Mouse (Mus musculus) right cerebral cortex, postnatal 25 days (tissue): ENCODE data around the gene 2210011C24Rik.
A peak's percentile ranks its signal among the peaks of the same experiment; 100 is the strongest.
"Not testable (repeated sequence)": the region's sequence is repeated elsewhere in the genome, so short reads cannot be mapped to it uniquely, and the experiment has no call there.

ENCODE experiments used
- DNase-seq: peaks from one replicate; pipeline ENCODE4 v3.0.0; 2022

The 2210011C24Rik gene

GRCm38 (mm10) chr8:84015833-84016232, 3.9 kb upstream of the 2210011C24Rik start:
- no peak for DNase-seq

GRCm38 (mm10) chr8:84012499-84013165, 661 bp upstream of the 2210011C24Rik start:
- no peak for DNase-seq

GRCm38 (mm10) chr8:84010625-84011611, 1.1 kb downstream of the 2210011C24Rik start:
- DNase-seq = peak; percentile 77

- peak; percentile 84 for DNase-seq
Observed at GRCm38 (mm10) chr8:84009876-84010275, 2.1 kb downstream of the 2210011C24Rik start.

GRCm38 (mm10) chr8:84008362-84008761, 3.6 kb downstream of the 2210011C24Rik start:
- DNase-seq = no peak

- not testable (repeated sequence) for DNase-seq
Observed at GRCm38 (mm10) chr8:84005502-84005901, 6.5 kb downstream of the 2210011C24Rik start.

- peak; percentile 91 for DNase-seq
Observed at GRCm38 (mm10) chr8:84004533-84005201, 7.3 kb downstream of the 2210011C24Rik start.

GRCm38 (mm10) chr8:84003612-84004246, 8.2 kb downstream of the 2210011C24Rik start:
- no peak for DNase-seq

GRCm38 (mm10) chr8:84002957-84003611, 8.9 kb downstream of the 2210011C24Rik start:
- DNase-seq = no peak

GRCm38 (mm10) chr8:84001281-84002000, 10.5 kb downstream of the 2210011C24Rik start, which contains the start of gene 1700067K01Rik:
TSS of gene 1700067K01Rik (plus strand) at chr8:84001502.
- DNase-seq = no peak

- DNase-seq = no peak
Observed at GRCm38 (mm10) chr8:83999825-84000224, 12.1 kb downstream of the 2210011C24Rik start.

GRCm38 (mm10) chr8:83999057-83999705, 12.8 kb downstream of the 2210011C24Rik start:
- DNase-seq = no peak

GRCm38 (mm10) chr8:83998231-83999056, 13.5 kb downstream of the 2210011C24Rik start:
- DNase-seq = peak; percentile 62

GRCm38 (mm10) chr8:83997511-83998141, 14.3 kb downstream of the 2210011C24Rik start, which contains the start of gene Samd1:
TSS of gene Samd1 (plus strand) at chr8:83997672.
- DNase-seq = peak; percentile 67

- peak; percentile 79 for DNase-seq
Observed at GRCm38 (mm10) chr8:83996567-83997505, 15.1 kb downstream of the 2210011C24Rik start.

- DNase-seq = no peak
Observed at GRCm38 (mm10) chr8:83995973-83996372, 16.0 kb downstream of the 2210011C24Rik start.

GRCm38 (mm10) chr8:83994030-83994429, 17.9 kb downstream of the 2210011C24Rik start:
- DNase-seq = no peak

GRCm38 (mm10) chr8:83992488-83992887, 19.5 kb downstream of the 2210011C24Rik start:
- DNase-seq = no peak
